Mouse (Mus musculus): ENCODE measurements around the gene Dusp27.
"Not testable (repeated sequence)": the region's sequence is repeated elsewhere in the genome, so short reads cannot be mapped to it uniquely, and the experiment has no call there.

Dusp27 gene

GRCm38 (mm10) chr1:166142369-166142768 lies 14.6 kb upstream of the Dusp27 start:
- no peak for DNase-seq (ENCODE audit: low spot score)

- DNase-seq (ENCODE audit: low spot score) = not testable (repeated sequence)
These were observed 14.1 kb upstream of the Dusp27 start for GRCm38 (mm10) chr1:166141868-166142267.

- peak; percentile 41 for DNase-seq (ENCODE audit: low spot score)
These were observed 12.0 kb upstream of the Dusp27 start for GRCm38 (mm10) chr1:166139620-166140184.

GRCm38 (mm10) chr1:166139113-166139512 lies 11.4 kb upstream of the Dusp27 start:
- DNase-seq (ENCODE audit: low spot score) = no peak

- DNase-seq (ENCODE audit: low spot score) = no peak
These were observed 10.4 kb upstream of the Dusp27 start for GRCm38 (mm10) chr1:166138136-166138535.

- DNase-seq (ENCODE audit: low spot score) = no peak
These were observed 9.7 kb upstream of the Dusp27 start for GRCm38 (mm10) chr1:166137244-166137938.

GRCm38 (mm10) chr1:166135091-166135740 lies 7.5 kb upstream of the Dusp27 start:
- no peak for DNase-seq (ENCODE audit: low spot score)

GRCm38 (mm10) chr1:166132367-166132766 lies 4.6 kb upstream of the Dusp27 start:
- DNase-seq (ENCODE audit: low spot score) = no peak

- DNase-seq (ENCODE audit: low spot score) = no peak
These were observed 2.6 kb upstream of the Dusp27 start, which contains the start of gene Gpa33 for GRCm38 (mm10) chr1:166130224-166130860. Gene Gpa33 (plus strand): TSS chr1:166130238.

GRCm38 (mm10) chr1:166128551-166128950 lies 829 bp upstream of the Dusp27 start:
- no peak for DNase-seq (ENCODE audit: low spot score)

- DNase-seq (ENCODE audit: low spot score) = no peak
These were observed 927 bp downstream of the Dusp27 start for GRCm38 (mm10) chr1:166126795-166127194.

- DNase-seq (ENCODE audit: low spot score) = no peak
These were observed 1.4 kb downstream of the Dusp27 start for GRCm38 (mm10) chr1:166126290-166126689.

GRCm38 (mm10) chr1:166124932-166125593 lies 2.7 kb downstream of the Dusp27 start:
- no peak for DNase-seq (ENCODE audit: low spot score)

- DNase-seq (ENCODE audit: low spot score) = no peak
These were observed 4.0 kb downstream of the Dusp27 start for GRCm38 (mm10) chr1:166123751-166124150.

- no peak for DNase-seq (ENCODE audit: low spot score)
These were observed 4.7 kb downstream of the Dusp27 start for GRCm38 (mm10) chr1:166123045-166123444.

GRCm38 (mm10) chr1:166122114-166122513 lies 5.6 kb downstream of the Dusp27 start:
- no peak for DNase-seq (ENCODE audit: low spot score)

GRCm38 (mm10) chr1:166117866-166118639 lies 9.7 kb downstream of the Dusp27 start:
- no peak for DNase-seq (ENCODE audit: low spot score)

GRCm38 (mm10) chr1:166115719-166116118 lies 12.0 kb downstream of the Dusp27 start:
- no peak for DNase-seq (ENCODE audit: low spot score)

GRCm38 (mm10) chr1:166114986-166115385 lies 12.7 kb downstream of the Dusp27 start:
- DNase-seq (ENCODE audit: low spot score) = no peak

- no peak for DNase-seq (ENCODE audit: low spot score)
These were observed 22.3 kb downstream of the Dusp27 start for GRCm38 (mm10) chr1:166105464-166105863.

- no peak for DNase-seq (ENCODE audit: low spot score)
These were observed 22.9 kb downstream of the Dusp27 start for GRCm38 (mm10) chr1:166104858-166105257.

Measured in retina, embryonic 14.5 days (tissue).